Mouse (Mus musculus) spleen, adult 2 months (tissue): ENCODE results near the gene Gtpbp2.

Source experiments
- CTCF ChIP-seq: fragments of 200-500 bp; IDR thresholded peaks from 2 replicates; pipeline ENCODE4 v1.5.1; 2011; ENCODE audit warnings: mild to moderate bottlenecking, inconsistent platforms; ENCODE audit not compliant: insufficient read depth, insufficient read length, insufficient replicate concordance; ENCODE audit errors: extremely low read depth
- POLR2A ChIP-seq: fragments of 200-500 bp; IDR thresholded peaks from 2 replicates; pipeline ENCODE4 v1.6.1; 2011; ENCODE audit warnings: low read depth, low read length, inconsistent platforms

- TF ChIP-seq CTCF, result no peak
- no peak for TF ChIP-seq POLR2A
These were observed 42.2 kb downstream of the Gtpbp2 start for GRCm38 (mm10) chr17:46203078-46203477.
